Mouse (Mus musculus) adrenal gland, postnatal 14 days (tissue): ENCODE measurements at regions not wholly inside any gene's neighbourhood (a gene's known extent, or its start where the extent isn't known, plus 50 kb on each side); places are given as distances from the start of the nearest gene placed in this dataset.

Experiments
- DNase-seq: peaks from one replicate; pipeline ENCODE4 v3.0.0; 2021; ENCODE audit warnings: mixed read lengths

DNA sequence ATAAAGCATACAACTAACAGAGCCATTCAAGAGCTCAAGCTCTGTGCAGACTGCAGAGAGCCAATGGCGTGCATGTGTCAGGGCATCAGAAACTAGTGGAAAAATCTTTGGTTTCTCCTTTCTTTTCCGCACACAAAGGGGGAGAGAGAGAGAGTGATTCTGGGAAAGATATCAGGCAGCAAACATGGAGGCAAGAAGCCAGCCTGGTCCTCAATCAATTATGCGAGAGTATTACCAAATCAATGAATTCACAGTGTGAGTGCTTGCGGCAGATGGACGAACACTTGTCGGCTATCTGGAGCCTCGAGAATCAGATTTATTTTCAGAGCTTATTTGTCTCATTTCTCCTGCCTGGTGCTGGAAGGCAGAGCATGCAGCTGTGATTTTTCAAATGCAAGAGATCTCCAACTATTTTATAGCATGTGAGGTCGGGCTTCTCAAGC, 230.6 kb downstream of the Snx10 start:
- DNase-seq, result no peak

DNA sequence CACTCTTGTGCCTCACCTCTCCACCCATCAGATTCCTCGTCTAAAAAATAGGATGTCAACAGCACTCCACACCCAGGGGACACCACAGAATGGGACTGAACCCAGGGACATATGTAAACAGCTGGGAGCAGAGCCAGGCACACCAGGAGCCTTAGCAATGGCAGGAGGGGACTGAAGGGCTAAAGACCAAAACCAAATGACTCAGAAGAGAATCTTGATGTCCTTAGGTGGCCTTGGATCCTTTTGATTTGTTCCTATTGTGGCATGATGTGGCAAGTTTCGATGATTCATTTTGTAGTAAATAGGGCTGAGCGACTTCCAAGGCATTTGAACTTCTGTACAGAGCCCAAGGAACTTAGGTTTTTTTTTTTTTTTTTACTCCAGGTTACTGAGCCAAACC, 233.4 kb downstream of the Snx10 start:
- DNase-seq, result peak; percentile 69

DNA sequence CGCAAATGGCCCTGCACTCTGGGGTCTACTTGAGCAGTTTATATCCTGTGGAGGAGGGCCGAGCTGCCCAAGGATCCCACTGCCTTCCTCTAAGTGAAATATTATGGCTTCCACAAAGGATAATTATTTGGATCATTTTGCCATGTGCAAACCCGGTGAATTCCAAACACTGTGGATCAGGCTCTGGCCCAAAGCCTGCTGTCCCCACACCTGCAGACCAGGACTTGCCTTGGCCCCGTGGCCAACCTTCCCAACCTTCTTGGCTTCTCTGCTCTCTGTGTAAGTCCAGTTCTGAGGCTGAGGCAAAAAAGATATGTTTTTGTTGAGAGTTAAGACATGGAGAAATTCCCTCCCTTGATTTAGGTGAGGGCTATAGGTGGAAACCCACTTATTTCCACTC, 234.0 kb downstream of the Snx10 start:
- no peak for DNase-seq

DNA sequence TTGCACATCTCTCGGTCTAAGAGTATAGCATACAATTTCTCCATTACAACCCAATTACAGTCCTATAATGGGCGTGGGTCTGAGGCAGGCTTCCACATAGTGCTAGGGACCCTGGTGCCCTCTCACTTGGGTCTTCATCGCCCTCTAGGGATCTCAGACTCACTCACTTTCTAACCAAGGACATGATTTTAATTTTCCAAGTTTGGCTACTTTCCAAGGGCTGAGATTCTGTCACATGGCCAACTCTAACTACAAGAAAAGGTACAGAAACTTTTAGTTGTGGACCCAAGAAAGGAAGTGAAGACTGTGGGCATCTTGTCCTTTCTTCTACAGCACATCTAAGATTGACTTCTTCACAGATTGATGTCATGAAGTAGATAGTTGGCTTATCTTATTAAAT, 235.1 kb downstream of the Snx10 start:
- DNase-seq, result peak; percentile 26

DNA sequence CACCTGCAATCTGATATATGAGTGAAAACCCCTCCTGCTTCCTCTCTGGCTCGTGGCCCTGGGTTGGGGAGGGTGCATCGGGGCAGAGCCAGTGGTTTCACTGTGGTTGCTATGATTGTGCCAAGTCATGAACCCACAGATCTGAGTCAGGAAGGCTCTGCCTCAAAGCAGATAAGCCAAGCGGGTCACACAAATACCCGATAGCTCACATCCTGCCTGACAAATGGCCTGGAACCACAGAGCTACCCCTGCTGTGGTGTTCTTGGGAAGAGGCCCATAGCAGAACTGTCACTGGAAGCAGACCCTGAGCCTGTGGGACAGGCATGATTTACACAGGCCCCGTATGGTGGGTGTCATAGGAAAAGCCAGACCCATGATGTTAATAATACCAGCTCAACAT, 236.7 kb downstream of the Snx10 start:
- DNase-seq, result no peak

DNA sequence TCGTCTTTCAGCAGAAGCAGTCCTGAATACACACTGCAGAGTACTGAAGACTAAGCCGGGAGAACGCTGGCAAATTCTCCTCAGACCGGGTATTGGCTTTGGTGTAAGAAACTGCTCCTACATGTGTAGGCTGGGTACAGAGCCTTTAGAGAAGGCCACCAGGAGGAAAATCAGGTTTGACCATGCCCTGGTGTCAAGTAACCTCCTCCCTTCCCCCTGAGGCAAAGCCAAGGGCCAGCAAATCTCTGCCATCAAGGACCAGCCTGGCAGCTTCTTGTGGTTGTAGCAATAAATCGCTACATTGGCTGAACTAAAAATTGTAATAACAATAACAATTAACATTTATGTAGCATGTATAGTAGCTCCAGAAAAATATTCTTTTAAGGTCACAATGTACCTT, 237.8 kb downstream of the Snx10 start:
- peak; percentile 31 for DNase-seq

DNA sequence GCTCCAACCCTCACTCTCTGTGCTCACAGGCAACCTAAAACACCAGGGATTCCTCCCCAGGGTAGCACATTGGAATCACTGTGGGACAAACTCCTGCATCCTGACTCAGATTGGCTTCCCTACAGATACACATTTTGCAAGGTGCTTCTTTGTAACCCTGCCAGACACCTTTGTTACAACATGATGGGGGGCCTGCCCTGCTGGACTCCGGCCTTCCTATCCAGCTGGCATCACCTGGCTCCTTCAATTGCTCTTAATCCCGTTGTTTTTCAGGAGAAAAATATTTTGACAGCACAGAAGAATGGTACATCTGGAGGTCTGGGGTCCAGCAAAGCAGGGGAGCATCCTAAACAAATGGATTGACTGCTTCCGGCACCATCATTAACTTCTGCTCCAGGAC, 242.8 kb downstream of the Snx10 start:
- no peak for DNase-seq

DNA sequence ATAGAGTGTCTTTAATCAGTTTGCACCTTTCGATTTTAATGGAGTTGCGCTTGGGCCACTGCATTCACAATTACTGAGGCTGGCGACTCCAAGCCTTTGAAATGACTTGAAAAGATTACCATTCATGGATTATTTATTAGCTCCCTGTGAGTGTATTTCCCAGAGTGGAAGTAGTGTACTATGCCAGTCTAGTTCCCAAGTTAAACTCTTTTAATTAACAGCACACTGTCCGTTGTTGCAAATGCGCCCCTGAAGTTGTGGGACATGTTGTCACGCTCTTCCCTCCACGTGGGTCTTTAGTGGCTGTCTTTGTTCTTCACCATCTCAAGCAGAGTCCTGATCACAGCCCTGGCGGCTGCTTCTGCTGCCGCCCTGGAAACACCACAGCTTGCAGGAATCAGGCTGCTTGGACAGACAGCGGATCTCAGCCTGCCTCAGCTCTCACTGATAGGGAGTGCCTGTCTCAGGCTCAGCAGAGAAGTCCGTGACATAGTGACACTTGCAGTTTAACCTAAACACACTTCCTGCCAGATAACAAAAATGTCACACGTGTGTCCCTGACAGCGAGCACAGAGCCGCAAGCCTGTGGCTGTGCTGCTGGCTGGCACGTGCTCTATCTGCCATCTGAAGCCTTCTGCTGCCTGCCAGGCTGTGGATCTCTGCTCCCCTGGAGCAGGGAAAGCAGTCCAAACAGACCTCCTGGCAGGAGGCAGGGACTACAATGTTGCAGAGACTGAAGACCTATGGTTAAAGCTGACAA, 244.1 kb downstream of the Snx10 start:
- peak; percentile 44 for DNase-seq

DNA sequence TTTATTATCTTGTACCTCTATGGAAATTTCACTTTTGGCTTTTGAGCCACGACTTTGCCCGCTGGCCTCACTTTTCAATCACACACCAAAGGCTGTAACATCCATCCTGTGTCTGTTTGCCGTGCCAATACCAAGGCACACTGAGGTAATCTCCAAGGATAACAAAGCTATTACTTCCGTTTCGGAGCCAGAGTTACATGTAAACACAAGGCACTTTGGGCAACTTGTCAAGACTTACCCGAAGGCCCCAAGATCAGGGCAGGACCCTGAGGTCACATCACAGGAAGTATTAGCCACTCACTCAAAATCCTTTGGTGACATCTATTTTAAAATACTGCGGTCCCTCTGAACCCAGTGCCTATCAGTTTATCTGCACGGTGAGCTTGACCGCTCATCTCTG, 241.3 kb downstream of the Skap2 start:
- no peak for DNase-seq

DNA sequence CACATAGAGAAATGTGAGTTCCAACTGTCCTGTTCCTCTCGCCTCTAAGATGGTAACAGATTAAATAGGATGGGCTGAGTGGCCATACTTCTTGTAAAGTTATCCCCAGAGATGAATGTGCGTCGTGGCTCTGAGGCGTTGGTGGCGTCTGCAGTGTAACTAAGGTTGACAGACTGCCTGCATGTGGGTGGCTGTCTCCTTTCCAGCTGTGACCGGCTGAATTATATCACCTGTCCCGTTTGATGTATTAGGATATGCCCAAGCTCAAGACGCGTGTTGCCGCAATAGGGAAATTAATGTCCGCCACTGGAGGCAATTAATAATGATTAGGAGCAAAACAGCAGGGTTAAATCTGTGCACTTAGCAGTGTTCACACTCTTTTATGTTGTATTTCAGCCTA, 240.9 kb downstream of the Skap2 start:
- no peak for DNase-seq

DNA sequence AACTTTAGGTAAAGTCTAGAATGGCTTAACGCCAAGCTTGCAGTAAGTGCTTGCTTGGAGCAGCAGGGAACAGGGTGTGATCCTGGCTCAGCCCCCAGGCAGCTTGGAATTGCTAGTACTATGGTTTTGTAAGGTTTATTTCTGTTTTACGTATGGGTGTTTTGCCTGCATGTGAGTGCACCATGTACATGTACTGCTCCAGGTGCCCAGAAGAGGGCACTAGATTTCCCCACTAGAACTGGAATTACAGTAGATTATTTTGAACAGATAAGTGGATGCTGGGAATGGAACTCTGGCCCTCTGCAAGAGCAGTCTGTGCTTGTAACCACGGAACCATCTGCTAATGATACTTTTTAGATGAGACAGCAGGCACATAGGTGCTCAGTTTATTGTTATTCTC, 237.6 kb downstream of the Skap2 start:
- DNase-seq, result peak; percentile 24

DNA sequence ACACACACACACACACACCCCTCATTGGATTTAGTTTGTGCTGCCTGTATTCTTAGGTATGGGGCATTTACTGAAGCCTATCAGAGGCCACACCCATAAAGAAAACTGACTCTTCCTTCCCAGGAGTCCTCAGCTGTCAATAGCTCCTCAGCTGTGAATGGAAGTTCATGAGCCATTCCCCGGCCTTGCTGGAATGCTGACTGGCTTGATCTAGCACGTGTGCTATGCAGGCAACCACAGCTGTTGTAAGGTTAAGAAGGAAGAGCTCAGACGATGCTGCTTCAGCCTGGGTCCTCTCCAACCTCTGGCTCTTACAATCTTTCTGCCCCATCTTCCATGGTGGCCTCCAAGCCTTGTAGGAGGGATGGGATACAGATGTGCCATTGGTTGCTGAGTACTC, 226.7 kb downstream of the Skap2 start:
- DNase-seq, result no peak

DNA sequence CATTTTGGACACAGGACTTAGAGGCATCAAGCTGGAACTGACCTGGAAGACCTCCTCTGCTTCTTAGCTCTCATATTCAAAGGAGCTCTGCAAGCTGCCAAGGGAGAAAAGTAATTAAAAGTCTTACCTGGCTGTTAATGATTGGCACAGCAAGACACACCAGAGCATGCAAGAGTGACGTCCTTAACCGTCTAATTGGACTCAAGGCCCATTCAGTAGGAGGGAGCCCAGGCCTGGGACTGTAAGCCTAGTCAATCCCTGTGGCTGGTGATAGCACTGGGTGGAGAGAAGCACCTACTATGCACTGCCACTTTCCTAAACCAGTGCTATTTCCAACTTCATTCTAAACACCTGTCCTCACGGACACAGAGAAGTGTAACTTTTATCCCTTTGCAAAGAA, 225.5 kb downstream of the Skap2 start:
- no peak for DNase-seq

DNA sequence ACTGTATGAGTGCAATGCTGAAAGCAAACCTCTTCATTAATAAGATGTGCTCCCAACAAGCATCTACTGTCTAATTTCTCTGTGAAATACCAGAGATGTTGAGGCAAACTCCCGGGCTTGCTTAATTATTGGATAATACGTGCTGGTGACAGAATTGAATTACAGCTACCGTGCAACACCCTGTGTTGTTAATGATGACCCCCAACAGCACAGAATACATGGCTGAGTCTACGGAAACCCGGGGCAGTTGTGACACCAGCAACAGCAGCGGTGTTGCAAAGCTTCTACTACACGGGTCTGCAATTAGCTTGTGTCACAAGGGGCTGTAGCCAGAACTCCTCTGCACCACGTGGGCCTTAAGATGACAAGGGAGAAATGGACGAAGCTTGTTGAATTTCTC, 224.2 kb downstream of the Skap2 start:
- no peak for DNase-seq

DNA sequence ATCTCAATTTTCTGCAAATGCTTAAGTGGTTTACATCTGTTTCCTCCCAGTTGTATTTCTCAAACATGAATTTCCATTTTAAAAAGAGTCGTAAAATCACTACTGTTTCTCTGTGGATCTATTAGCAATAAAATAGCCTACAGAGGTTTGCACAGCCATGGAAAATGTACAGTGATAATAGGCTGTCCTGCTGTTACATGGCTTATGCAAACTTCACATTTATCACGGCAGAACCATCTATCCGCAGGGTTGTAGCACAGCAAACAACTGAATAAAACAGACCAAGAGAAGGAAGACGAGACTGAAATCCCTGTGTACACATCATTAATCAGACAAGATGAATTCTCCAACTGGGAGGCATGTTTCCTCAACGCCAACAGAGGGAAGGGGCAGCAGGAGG, 222.1 kb downstream of the Skap2 start:
- DNase-seq, result no peak

DNA sequence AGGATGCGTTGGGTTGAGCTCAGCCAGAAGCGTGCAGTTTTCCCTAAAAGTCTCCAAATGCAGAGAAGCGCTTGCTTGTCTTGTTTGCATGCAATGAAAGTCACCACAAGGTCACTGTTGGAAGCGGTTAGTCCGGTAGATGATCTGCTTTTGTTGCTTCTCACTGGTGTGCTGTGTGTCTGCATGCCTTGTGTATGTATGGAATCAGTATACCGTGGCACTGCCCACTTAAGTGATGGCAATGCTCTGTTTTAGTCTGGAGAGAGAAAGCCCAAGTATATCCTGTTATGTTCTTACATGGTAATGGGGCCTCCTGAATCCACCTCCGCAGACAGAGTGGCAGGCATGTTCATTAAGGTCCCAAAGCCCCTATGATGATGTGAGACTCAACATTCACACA, 221.7 kb downstream of the Skap2 start:
- no peak for DNase-seq

DNA sequence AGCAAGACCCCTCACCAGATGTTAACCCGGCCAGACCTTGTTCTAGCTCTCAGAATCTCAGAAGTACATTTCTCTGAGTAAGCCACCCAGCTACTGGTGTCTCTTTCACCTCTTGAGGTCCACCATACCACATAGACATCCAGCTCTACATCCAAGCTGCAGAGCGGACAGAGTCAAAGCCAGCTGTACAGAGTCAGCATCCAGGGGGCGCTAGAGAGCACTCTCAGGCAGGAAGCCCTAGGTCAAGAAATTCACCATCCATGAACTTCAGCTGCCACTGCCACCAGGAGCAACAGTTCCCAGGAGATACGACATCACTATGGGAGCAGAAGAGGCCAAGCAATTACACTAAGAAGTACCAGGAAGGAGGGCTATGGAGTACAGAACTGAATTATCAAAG, 217.0 kb downstream of the Skap2 start:
- DNase-seq, result peak; percentile 73

DNA sequence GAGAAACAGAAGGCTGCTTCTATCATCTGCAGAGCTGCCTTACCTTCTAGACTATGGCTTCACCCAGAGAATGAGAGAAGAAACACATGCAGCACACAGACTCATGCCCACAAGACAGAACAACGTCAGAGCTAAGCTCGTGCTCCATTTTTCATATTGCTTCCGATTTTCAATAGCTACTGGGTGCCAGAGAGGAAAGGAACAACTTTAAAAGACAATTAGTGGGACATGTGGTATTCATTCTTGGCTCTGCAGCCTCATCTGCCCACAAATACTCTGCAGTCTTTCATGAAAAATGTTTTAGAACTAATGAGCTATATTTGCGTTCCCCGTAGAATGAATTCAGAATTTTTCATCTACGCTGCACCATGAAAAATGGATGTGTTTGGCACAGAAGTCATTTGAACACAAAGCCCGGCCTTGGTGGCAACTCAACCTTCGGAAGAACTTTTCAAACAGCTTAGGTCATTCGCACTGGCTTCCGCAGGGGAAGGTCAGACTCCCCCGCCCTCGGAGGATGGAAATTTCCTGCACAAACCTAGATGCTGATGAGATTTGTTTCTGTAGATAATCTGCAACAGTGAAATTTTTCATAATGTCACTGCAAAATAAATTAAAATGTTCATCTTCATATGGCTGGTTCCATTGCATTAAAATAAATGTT, 213.6 kb downstream of the Skap2 start:
- DNase-seq, result peak; percentile 66

DNA sequence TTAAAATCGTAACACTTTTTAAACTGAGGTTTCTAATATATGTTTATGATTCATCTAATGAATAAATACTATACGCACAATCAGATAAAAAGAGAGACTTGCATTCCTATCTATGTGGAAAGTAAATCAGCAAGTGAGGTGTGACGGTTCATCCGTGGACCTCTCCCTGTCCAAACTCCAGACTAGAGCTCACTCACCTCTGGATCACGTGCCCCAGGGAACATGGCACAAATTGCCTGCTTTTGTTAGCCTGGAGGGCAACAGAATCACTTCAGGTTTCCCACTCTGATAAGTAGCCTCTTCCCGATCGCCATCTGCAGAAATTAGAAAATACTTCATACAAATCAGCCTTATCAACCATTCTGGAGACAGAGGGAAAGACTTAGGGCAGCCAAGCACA, 206.7 kb downstream of the Skap2 start:
- no peak for DNase-seq
